Mouse (Mus musculus) ES-E14 (cell line): Measurements from ENCODE around the gene Shh. TPM values are rescaled to one million over a fixed set of nuclear protein-coding genes. Genes with fewer than 3 reads are reported as not detected.

Experiments used
- DNase-seq: peaks from one replicate; pipeline ENCODE4 v3.0.0-alpha.2; 2013; ENCODE audit warnings: low read depth, low spot score
- H3K27ac ChIP-seq: 2 replicates; pipeline ENCODE4 v1.5.1; 2012; ENCODE audit warnings: low read depth, mild to moderate bottlenecking, low read length, moderate library complexity, mixed read lengths; ENCODE audit not compliant: poor library complexity, insufficient read depth, severe bottlenecking
- H3K36me3 ChIP-seq: 2 replicates; pipeline ENCODE4 v1.6.1; 2012; ENCODE audit warnings: mild to moderate bottlenecking, low read length, moderate library complexity, mixed read lengths; ENCODE audit not compliant: control insufficient read depth, poor library complexity, insufficient read depth, severe bottlenecking
- H3K4me1 ChIP-seq, 2 experiments: fragments of 150-350 bp in 1 of 2; sonication (generic) in 1 of 2; 2 replicates each; pipeline ENCODE4 v1.6.1; 2012; ENCODE audit warnings: low read length in 2 of 2, mild to moderate bottlenecking in 1 of 2, mixed read lengths in 1 of 2; ENCODE audit not compliant: control insufficient read depth in 2 of 2, insufficient read depth in 2 of 2, poor library complexity in 1 of 2
- H3K4me3 ChIP-seq, 2 experiments: fragments of 150-350 bp in 1 of 2; sonication (generic) in 1 of 2; 2 replicates each; pipeline ENCODE4 v1.5.1; 2012; ENCODE audit warnings: low read length in 2 of 2, low read depth in 1 of 2, mild to moderate bottlenecking in 1 of 2, mixed read lengths in 1 of 2; ENCODE audit not compliant: insufficient read depth in 1 of 2, poor library complexity in 1 of 2, severe bottlenecking in 1 of 2
- H3K9ac ChIP-seq: 2 replicates; pipeline ENCODE4 v1.6.1; 2012; ENCODE audit warnings: low read depth, mild to moderate bottlenecking, low read length, mixed read lengths; ENCODE audit not compliant: poor library complexity, insufficient read depth, severe bottlenecking
- H3K9me3 ChIP-seq: fragments of 150-350 bp; sonication (generic); 2 replicates; pipeline ENCODE4 v1.6.1; 2012; ENCODE audit warnings: low read depth, mild to moderate bottlenecking, low read length; ENCODE audit not compliant: control insufficient read depth, insufficient read depth
- CHD2 ChIP-seq: IDR thresholded peaks from 2 replicates; pipeline ENCODE4 v1.6.1; 2014; ENCODE audit warnings: mild to moderate bottlenecking, low read depth, low read length, inconsistent platforms
- HCFC1 ChIP-seq: IDR thresholded peaks from 2 replicates; pipeline ENCODE4 v1.6.1; 2012; ENCODE audit warnings: low read length, inconsistent platforms, borderline replicate concordance; ENCODE audit not compliant: insufficient read depth
- MAFK ChIP-seq: IDR thresholded peaks from 2 replicates; pipeline ENCODE4 v1.6.1; 2014; ENCODE audit warnings: mild to moderate bottlenecking, low read depth, low read length, inconsistent platforms; ENCODE audit not compliant: insufficient read depth
- ZC3H11A ChIP-seq: IDR thresholded peaks from 2 replicates; pipeline ENCODE4 v1.6.1; 2012; ENCODE audit warnings: low read depth, mild to moderate bottlenecking, inconsistent platforms, low read length, borderline replicate concordance
- ZNF384 ChIP-seq: IDR thresholded peaks from 2 replicates; pipeline ENCODE4 v1.6.1; 2012; ENCODE audit warnings: low read depth, low read length, inconsistent platforms
- in situ Hi-C, 2 experiments: fragments of 600-800 bp; cut with MboI; formaldehyde crosslinking; loops; one replicate each; pipeline ENCODE4 v1.15.1; 2025; ENCODE audit warnings: low sequenced_read_pairs in 2 of 2, inconsistent platforms in 1 of 2; ENCODE audit not compliant: unreplicated experiment in 2 of 2
- total RNA-seq: library from RNA; depleted of rRNA; stranded (reverse); fragments of 300-350 nt; gene quantifications from 2 replicates; pipeline ENCODE4 v1.2.3, GENCODE M21; 2012

Gene Shh
- total RNA-seq, 1 experiment, result not detected

GRCm38 (mm10) chr5:28457921-28458641 is 9.0 kb downstream of the Shh start:
- H3K36me3 ChIP-seq, result no peaks in the 10 kb centered on the region
- in situ Hi-C loops, result loop anchor here in 1 of 2 experiments (25.0 kb wide), 1 partner anchor 829 kb away; no protein-coding TSS in a partner anchor
- no peak overlapping the region for H3K27ac ChIP-seq
- TF ChIP-seq CHD2 (no peak), HCFC1 (no peak), ZNF384 (no peak), MAFK (no peak), ZC3H11A (no peak)
- DNase-seq, result no peak
- peaks cover 0 to 20% of the 10 kb centered on the region in 2 experiments; a peak in 1 of 4 replicates for H3K4me1 ChIP-seq
- peak overlapping the region; percentile 43 to 48; a peak in 3 of 4 replicates for H3K4me3 ChIP-seq
- H3K9ac ChIP-seq, result no peak overlapping the region
- H3K9me3 ChIP-seq, result no peaks in the 10 kb centered on the region

DNA sequence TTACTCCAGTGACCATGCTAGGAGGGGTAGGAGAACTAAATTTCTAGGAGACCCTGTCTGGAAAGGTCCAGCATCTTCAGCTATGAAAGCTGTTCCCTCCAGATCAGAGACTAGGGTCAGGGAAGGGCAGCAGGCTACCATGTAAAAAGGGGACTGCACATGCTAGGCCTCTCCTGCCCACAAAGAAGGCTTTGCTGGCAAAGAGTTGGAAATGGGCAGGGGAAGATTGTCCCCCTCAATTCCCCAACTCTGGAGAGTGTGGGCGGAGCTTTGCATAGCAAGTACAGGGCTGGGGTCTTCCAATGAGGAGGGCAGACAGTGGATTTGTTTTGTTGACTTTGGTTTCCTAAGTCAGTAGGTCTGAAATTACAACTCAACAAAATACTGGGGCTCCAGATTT is 10.7 kb downstream of the Shh start:
- Histone ChIP-seq H3K36me3 (no peaks in the 10 kb centered on the region), H3K4me1 (peaks cover 0 to 12% of the 10 kb centered on the region in 2 experiments; a peak in 1 of 4 replicates), H3K9me3 (no peaks in the 10 kb centered on the region), H3K4me3 (no peak overlapping the region), H3K9ac (no peak overlapping the region), H3K27ac (no peak overlapping the region)
- TF ChIP-seq ZC3H11A (no peak), ZNF384 (no peak), MAFK (no peak), HCFC1 (no peak), CHD2 (no peak)
- no peak for DNase-seq
- in situ Hi-C loops, result loop anchor here in 1 of 2 experiments (25.0 kb wide), 1 partner anchor 831 kb away; no protein-coding TSS in a partner anchor

DNA sequence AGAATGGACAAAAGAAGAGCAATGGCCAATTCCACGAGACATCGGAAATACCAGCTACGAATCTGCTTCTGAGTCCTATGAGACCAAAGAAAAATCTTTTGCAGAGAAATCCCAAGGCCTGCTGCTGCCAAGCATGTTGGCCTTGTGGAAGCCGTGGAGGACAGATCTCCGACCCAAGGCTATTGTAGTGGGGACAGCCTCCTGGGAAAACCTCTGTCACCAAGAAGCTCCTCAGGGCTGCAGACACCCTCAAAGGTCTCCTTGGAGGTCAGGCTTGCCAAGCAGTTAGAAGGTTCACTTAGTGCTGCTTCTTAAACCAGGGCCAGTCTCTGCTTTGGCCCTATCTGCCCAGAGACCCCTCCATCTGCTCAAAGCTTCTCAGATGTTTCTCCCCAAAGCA is 11.3 kb downstream of the Shh start:
- no peak overlapping the region for H3K27ac ChIP-seq
- TF ChIP-seq MAFK (no peak), ZC3H11A (no peak), ZNF384 (no peak), CHD2 (no peak), HCFC1 (no peak)
- no peaks in the 10 kb centered on the region for H3K36me3 ChIP-seq
- in situ Hi-C loops, result loop anchor here in 1 of 2 experiments (25.0 kb wide), 1 partner anchor 832 kb away; no protein-coding TSS in a partner anchor
- no peaks in the 10 kb centered on the region for H3K9me3 ChIP-seq
- DNase-seq, result no peak
- no peak overlapping the region for H3K4me3 ChIP-seq
- no peak overlapping the region for H3K9ac ChIP-seq
- peaks cover 0 to 8% of the 10 kb centered on the region in 2 experiments; a peak in 1 of 4 replicates for H3K4me1 ChIP-seq

DNA sequence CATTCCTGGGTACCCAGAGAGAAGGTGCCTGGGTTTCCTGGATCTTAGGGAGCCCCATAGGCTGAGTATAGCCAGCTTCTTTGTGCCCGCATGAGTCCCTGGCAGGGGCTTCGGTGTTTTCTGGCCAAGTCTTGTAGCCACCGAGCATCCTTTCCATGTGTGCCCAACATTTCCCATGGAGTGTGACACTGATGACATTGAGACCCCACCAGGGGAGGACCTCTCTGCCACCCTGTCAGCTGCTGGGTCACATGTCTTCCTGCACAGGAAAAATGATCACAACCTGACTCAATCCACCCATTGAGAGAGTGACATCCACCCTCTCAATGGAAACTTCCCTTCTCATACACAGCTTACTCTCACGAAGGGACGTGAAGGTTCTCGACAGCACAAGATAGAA is 12.5 kb downstream of the Shh start:
- TF ChIP-seq HCFC1 (no peak), ZNF384 (no peak)
- no peaks in the 10 kb centered on the region for H3K36me3 ChIP-seq
- no peaks in the 10 kb centered on the region for H3K9me3 ChIP-seq
- in situ Hi-C loops, result loop anchor here in 1 of 2 experiments (25.0 kb wide), 1 partner anchor 833 kb away; no protein-coding TSS in a partner anchor
- H3K27ac ChIP-seq, result no peak overlapping the region
- no peak overlapping the region for H3K4me3 ChIP-seq
- DNase-seq, result no peak
- no peak overlapping the region for H3K9ac ChIP-seq
- H3K4me1 ChIP-seq, result peaks cover 0 to 5% of the 10 kb centered on the region in 2 experiments; a peak in 1 of 4 replicates
